Mouse (Mus musculus): Measurements from ENCODE around the gene Mbd3. TPM values are rescaled to one million over a fixed set of nuclear protein-coding genes. Genes with fewer than 3 reads are reported as not detected.
A peak's percentile ranks its signal among the peaks of the same experiment; 100 is the strongest.
"Not testable (repeated sequence)": the region's sequence is repeated elsewhere in the genome, so short reads cannot be mapped to it uniquely, and the experiment has no call there.

Gene Mbd3
- total RNA-seq, 2 experiments from 2014 or later, result 82.8 to 96.6 TPM

DNA sequence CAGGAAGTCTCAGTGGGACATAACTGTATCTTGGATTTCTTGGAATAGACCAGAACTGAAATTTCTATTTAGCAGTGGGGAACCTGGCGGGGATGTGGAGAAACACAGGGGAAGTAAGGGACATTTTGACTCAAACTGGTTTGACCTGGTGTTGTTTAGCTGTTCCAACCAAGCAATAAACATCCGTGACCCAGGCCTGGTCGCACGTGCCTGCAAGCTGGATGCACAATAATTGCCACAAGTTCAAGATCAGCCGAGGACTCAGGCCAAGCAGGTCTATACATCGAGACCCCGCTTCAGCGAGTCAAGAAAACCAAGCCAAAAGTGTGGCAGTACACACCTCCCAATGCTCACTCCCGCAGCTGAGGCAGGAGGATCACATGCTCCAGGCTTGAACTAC, 27.4 kb downstream of the Mbd3 start:
- ATAC-seq (replicated peaks; ENCODE audit: poor library complexity), result no peak

DNA sequence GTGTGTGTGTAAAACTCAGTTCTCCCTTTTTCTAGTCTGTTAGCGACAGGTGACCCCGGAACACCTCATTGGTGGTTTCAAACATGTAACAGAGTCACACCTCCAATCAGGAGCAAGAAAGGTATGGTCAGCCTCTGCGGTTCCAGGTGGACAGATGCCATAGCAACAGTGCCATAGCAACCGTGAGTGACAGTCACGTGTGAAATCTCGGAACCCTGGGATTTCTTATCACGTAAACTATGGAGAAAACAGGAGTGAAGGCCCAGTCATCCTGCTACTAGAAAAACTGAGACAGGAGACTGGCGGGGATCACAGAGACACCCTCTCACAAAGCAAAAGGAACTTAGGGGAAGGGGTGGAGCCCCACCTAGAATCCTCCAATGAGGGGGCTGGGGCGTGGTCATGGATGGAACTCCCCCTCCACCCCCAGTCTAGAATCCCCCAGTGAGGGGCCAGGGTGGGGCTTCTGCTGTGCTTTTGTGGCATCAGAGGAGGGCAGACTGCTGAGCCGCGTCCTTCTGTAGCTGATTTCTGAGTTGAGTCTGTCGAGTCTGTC, 27.9 kb downstream of the Mbd3 start:
- no peak for ATAC-seq (replicated peaks; ENCODE audit: poor library complexity)

DNA sequence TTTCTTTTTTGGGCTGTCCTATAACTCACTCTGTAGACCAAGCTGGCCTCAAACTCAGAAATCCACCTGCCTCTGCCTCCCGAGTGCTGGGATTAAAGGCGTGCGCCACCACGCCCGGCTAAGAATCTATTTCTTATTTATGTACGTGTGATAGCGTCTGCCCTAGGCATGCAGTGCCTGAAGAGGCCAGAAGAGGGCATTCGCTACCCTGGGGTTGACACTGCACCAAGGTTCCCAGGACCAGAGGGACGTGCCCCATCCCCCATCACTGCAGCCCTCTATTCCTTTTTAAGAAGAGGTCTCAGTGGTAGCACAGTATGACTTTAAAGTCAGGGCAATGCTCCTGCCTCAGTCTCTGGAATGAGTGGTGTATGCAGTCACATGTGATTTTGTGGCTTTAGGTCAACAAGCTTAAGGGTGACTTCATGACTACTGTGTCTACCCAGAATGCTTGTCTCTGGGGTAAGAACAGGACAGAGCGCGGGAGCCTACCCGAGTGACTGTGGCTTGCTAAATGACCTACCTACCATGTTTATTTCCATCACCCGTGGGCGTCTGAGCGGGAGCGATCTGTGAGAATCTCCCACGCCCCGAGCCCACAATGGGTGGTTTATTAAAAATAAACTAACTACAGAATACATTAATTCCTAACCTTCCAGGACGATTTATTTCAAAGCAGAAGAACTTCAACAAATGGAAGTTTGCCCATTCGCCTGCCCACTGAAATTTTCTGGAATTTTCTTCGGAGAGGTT, 29.2 kb downstream of the Mbd3 start:
- ATAC-seq (replicated peaks; ENCODE audit: poor library complexity), result peak; percentile 42

DNA sequence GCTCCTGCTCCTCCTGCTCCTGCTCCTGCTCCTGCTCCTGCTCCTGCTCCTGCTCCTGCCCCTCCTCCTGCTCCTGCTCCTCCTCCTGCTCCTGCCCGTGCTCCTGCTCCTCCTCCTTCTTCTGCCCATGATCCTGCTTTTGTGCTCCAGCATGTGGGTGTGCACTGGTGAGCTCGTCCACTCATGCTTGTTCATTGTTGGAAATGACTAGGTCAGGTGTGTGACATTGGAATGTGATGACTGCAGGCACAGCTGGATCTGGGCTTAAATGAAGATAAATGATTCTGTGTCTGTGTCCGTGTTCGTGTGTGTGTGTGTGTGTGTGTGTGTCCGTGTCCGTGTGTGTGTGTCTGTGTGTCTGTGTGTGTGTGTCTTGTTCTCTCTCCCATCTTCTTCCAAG, 31.0 kb downstream of the Mbd3 start:
- ATAC-seq (replicated peaks; ENCODE audit: poor library complexity), result peak; percentile 50

DNA sequence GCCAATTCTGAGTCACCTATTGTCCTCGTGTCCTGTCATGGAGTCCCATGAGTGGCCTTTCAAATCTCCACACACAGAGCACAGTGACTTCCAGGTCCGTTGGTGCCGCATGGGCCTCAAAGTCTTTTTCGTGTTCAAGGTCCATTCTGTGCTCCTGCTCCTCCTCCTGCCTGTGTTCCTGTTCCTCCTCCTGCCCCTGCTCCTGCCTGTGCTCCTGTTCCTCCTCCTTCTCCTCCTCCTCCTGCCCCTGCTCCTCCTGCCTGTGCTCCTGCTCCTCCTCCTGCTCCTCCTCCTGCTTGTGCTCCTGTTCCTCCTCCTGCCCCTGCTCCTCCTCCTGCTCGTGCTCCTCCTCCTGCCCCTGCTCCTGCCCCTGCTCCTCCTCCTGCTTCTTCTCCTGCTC, 31.4 kb downstream of the Mbd3 start:
- peak; percentile 47; the same call in 1 of the 2 replicates for ATAC-seq (replicated peaks; ENCODE audit: poor library complexity)

DNA sequence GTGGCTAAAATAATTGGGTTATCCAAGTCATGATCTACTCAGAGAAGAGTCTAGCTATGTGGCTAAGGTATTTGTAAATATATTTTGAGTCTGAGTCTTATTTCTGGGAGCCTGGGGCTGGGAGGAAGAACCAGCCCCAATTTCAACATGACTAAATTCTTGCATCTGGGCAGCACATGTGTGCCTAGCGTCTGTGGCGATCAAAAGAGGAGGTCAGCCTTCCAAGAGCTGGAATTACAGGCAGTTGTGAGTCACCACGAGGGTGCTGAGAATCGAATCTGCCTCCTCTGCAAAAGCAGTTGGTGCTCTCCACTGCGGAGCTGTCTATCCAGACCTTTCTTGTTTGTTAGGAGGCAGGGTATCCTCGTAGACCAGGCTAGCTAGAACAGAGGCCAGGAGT, 33.6 kb downstream of the Mbd3 start:
- no peak for ATAC-seq (replicated peaks; ENCODE audit: poor library complexity)

DNA sequence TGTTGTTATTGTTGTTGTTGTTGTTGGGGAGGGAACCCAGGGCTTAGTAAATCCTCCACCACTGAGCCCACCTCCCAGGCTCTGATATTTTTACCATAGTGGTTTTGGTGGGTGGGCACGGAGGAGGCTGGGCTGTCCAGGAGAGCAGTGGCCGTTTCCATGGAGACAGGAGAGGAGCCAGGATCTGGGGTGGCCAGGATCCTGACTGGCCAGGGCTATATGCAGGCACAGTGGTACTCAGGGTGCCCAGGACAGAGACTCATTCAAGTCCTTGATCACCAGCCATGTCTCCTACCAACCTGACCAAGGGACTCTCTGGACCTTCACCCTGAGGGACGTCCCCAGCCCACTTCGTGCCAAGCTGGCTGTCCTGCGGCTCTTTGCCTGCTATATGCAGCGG, 35.6 kb downstream of the Mbd3 start:
- no peak for ATAC-seq (replicated peaks; ENCODE audit: poor library complexity)

DNA sequence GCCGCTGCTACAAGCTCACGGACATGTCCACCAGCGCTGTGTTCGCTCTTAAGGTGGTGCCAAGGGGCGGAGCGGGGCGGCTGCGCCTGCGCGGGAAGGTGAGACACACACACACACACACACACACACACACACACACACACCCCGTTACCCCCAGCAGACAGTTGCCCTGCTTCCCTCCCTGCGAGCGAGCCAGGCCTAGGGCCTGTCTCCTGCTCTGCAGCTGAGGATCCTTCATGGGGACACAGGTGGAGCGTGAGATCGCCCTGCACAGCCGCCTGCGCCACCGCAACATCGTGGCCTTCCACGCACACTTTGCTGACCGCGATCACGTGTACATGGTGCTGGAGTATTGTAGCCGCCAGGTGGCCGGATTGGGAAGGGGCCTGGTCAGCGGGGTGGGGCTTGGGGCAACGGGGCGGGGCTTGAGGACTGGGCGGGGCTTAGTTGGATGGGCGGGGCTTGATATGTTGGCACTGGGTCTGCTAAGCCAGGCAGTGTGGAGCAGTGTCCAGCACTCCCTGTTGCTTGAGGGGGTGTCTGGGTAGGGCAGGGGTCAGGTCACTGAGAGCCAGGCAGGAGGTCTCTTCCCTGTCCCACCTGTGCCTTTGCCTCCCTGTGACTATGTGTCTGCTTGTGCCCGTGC, 41.2 kb downstream of the Mbd3 start:
- ATAC-seq (replicated peaks; ENCODE audit: poor library complexity), result peak; percentile 32

DNA sequence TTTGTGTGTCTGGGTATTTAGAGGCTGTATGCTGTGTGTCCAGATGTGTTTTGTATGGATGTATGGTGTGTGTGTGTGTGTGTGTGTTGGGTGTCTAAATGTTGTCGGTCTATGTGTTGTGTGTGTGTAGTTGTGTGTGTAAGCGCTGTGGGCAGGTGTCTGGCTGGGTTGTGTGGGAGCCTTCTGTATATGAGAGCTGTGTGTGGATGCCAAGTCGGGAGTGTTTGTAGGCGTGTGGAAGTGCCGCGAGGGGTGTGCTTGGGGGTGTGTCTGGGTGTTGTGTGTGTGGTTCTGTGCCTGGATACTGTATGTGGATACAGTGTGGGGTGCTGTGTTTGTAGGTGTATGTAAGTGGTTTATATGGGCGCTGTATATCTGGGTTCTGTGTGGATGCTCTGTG, 42.0 kb downstream of the Mbd3 start:
- no peak for ATAC-seq (replicated peaks; ENCODE audit: poor library complexity)

DNA sequence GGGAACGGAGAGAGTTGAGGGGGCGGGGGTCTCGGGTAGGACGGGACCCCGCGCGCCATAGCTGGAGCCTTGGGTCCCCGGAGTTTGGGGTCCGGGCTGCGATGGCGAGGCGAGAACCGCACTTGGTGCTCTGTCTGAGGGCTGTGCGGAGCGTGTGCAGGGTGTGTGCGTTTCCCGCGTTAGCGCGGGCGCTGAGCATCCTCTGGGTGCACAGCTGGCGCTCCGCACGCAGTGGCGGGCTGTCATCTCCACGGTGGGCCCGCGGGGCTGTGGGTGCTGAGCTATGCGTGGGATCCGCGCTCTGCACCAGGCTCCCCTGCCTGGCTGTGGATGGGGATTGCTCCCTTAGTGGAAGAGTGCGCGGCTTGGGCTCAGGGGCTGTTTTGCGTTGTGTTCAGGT, 42.6 kb downstream of the Mbd3 start:
- ATAC-seq (replicated peaks; ENCODE audit: poor library complexity), result no peak

DNA sequence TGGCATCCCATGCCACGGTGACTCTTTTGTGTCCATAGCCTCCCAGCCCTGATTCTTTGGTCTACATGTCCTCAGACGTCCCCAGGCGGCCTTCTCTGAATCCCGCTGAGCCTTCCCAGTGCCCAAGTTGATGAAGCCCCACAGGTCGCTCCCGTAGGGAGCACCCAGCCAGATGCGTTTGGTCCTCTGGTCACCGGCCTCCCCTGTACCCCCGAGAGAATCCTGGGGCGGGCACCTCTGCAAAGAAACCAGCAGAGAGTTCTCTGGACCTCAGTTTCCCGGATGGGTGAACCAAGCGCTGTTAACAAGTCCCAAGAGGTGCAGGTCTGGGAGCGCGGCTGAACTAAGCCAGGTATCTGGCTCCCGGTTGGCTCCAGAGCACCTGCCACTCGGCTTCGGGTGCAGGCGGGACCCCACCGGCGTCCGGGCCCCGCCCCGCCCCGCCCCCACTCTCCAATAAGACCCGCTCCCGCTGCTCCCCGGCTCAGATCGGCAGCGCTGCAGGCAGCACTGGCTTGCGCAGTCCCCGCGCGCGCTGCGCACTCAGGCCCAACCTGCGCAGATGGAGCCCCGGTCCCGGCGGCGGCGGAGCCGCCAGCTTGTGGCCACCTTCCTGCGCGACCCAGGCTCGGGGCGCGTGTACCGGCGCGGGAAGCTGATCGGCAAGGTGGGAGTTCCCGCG, 43.2 kb downstream of the Mbd3 start, which contains the start of gene Plk5:
TSS of gene Plk5 (plus strand) at position 459 of the 682 bp plus-strand sequence.
- no peak for ATAC-seq (replicated peaks; ENCODE audit: poor library complexity)

DNA sequence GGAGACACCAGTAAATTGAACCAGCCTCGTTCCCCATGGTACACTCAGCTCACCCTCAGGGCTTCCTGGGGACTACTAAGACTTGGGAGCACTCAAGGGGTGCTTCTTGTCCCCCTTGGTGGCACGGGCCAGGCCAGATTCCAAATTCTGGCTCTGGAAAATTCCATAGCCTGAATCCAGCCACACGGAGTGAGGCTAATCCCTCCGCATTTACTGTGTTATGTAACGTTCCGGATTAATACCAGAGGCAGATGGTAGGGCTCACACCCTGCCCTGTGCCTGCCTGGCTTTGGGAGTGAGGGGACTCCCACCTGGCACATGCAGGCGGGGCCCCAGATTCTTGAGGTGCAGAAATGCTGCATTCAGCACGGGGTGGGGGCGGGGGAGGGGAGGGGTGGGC, 43.9 kb downstream of the Mbd3 start:
- ATAC-seq (replicated peaks; ENCODE audit: poor library complexity), result no peak

DNA sequence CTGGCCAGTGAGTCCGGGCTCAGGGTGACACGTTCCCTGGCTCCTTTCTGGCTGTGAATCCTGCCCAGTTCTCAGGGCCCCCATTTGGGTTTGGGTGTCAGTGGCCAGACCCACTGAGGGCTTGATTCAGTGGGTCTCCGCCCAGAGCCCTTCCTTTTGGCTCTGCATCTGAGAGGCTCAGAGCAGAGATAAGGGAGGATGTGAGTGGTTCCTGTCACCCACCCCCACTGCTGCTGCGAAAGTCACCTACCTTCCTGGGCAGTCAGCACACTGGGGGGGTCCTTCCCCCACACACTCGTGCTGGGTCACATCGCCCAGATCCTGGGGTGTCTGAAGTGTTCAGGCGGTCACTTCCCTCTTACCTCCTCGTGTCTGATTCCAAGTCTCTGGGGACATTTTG, 46.6 kb downstream of the Mbd3 start:
- ATAC-seq (replicated peaks; ENCODE audit: poor library complexity), result no peak

DNA sequence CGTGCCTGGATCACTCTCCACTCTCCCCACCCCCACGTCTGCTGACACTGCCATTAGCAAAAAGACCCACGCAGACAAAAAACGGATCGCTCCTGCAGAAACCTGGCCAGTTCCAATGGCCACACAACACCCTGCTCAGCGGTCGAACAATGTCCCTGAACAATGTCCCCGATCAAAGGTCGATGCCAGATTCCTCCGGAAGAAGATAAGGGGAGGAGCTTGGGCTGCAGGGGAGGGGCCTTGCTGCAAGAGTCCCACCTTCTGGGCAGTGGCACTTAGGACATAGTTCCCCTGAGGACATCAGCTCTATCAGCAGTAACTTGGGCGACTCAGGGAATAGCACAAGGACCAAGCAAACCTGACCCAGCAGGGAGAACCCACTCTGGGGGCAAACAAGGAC, 47.5 kb downstream of the Mbd3 start:
- ATAC-seq (replicated peaks; ENCODE audit: poor library complexity), result no peak

DNA sequence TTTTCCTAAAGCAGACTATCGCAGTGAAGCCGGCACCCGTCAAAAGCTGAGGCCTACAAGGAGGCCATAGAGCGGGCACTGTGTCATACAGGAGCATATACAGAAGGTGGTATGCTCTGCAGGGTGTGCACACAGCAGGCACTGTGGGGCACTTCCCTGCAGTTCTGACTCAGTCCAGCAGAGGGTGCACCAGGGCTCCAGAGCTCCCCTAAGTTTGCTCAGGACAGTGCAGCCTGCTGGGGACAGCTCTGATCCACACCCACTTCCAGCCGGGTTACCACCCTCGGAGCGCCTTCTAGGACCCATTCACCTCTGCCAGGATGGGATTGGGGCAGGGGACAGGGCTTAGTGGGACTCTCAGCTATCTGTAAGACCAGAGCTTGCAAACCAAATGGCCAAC, 49.1 kb downstream of the Mbd3 start:
- peak; percentile 92 for ATAC-seq (replicated peaks; ENCODE audit: poor library complexity)

DNA sequence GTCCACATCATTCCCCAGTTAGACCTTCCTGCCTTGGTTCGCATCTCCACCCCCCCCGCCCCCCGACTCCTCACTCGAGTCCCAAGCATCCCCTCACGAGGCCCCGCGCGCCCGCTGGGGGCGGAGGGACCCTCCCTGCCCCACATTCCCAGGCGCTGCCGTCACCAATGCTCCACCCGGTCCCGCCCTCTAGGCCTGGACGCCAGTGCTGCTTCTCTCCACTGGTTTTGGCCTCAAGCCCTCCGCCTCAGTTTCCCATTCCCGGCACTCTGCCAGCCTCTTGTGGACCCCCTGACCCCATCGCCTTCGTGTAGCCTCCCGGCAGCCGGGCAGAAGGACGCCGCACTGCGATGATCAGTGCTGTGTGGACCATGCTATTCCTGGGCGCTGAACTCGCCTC, 50.4 kb downstream of the Mbd3 start:
- ATAC-seq (replicated peaks; ENCODE audit: poor library complexity), result no peak

DNA sequence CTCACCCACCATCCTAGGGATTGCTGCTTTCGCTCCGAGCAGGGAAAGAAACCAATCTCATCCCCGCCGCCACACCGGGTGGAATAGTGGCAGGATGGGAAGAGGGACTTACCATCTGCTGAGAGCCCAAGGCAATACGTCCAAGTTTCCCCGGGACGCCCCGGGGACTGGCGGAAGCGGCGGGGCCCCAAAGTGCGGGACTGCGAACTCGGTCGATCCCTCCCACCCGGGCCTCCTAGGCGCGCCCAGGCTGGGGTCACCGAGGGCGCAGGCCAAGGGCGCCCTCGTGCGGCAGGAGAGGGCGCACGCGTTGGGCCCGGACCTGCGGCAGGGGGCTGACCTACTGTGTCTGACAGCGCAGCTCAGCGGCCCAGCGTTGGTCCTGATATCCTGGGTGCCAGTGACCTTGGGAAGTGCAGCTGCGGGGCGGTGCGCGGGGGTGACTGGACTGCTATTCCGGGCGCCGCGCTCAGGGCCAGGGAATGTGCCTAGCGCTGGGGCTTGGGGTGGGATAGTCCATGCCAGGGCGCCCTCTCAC, 51.0 kb downstream of the Mbd3 start, which contains the start of gene Adamtsl5:
TSS of gene Adamtsl5 (minus strand) at position 169 of the 538 bp plus-strand sequence.
- ATAC-seq (replicated peaks; ENCODE audit: poor library complexity), result peak; percentile 36

DNA sequence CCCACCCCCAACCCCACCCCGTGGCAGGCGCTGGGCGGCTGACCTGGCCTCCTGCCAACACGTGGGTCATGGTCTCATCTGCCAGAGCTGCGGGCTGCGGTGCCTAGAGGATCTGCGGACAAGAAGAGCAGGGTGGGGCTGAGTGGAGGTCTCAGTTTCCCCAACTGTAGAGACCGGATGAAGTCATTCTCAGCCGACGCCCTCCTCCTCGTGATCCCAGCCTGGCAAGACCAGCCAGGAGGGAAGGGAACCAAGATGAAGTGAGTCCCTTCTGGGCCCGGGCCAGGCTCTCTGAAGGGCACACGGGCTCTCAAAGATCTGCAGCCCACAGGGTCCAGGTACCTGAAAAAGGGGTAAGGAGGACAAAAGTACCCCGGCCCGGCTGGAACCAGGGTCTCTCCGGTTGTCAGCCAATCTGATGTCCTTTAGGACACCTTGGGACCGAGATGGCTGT, 51.8 kb downstream of the Mbd3 start:
- no peak for ATAC-seq (replicated peaks; ENCODE audit: poor library complexity)

DNA sequence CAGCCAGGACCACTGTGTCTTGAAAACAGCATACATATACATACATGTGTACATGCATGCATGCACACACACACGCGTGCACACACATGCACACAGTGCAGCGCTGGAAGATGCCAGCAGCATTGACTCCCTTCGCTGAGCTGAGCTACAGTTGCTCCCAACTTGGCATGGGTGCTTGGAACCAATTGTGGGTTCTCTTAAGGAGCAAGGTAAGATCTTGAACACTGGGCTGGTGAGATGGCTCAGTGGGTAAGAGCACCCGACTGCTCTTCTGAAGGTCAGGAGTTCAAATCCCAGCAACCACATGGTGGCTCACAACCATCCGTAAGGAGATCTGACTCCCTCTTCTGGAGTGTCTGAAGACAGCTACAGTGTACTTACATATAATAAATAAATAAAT, 53.4 kb downstream of the Mbd3 start:
- not testable (repeated sequence) for ATAC-seq (replicated peaks; ENCODE audit: poor library complexity)

DNA sequence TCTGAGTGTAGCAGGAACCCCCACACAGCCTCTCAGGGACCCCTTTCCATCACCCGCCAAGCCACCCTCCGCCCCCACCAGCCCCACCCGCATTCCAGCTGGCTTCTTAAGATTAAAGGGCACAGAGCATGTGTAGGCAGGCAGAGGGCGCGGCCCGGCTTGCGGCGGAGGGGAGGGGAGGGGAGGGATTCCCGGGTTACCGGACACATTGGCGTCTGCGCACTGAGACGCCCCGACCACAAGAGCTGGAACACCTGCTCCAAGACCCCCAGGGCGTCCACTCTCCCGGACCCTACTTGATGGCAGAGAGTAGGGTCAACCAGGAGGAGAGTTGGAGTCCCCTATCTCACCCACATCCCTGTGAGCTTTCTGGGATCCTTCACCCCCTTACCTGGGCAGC, 54.2 kb downstream of the Mbd3 start:
- no peak for ATAC-seq (replicated peaks; ENCODE audit: poor library complexity)

DNA sequence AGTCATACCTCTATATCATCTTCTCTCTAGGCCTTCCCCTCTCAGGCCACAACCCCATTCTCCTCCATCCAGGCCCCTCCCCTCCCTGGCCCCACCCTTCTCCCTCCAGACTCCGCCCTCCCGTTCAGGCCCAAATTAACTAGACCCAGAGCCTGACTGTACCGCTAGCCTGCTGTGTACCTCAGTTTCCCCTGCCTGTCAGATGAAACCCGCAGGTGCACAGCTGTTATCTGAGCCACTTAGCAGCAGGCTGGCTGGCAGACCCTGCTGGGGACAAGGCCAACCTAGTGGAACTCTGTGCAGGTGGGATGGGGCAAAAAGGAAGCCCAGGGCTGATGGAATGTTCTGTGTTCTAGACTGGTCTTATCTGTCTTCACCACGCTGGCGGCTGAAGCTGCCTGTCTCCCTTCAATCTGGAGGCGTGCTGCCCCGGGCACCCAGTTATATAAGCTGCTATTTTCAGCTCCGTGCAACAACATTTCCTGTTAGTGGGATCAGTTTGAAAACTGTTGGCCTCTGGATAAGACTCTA, 55.2 kb downstream of the Mbd3 start:
- peak; percentile 47 for ATAC-seq (replicated peaks; ENCODE audit: poor library complexity)

All from megakaryocyte progenitor cell, adult 5-6 weeks (primary cell).